Mouse (Mus musculus) liver, embryonic 12.5 days (tissue): Measurements from ENCODE around the gene Mmab. TPM values are rescaled to one million over a fixed set of nuclear protein-coding genes. Genes with fewer than 3 reads are reported as not detected.

ENCODE experiments used
- ATAC-seq: fragments of 200-750 bp; cut with Nextera tagmentation; 2 replicates; pipeline ENCODE4 v1.8.0; 2017; ENCODE audit warnings: moderate number of reproducible peaks, mild to moderate bottlenecking, moderate library complexity
- H3K27ac ChIP-seq: fragments of 300-500 bp; sonication (generic); 2 replicates; pipeline ENCODE4 v1.5.1; 2016; ENCODE audit warnings: mild to moderate bottlenecking
- H3K27me3 ChIP-seq: fragments of 300-500 bp; sonication (generic); replicated peaks from 2 replicates; pipeline ENCODE4 v1.6.1; 2016; ENCODE audit warnings: mild to moderate bottlenecking, moderate library complexity
- H3K36me3 ChIP-seq: fragments of 300-500 bp; sonication (generic); 2 replicates; pipeline ENCODE4 v1.6.1; 2016; ENCODE audit warnings: mild to moderate bottlenecking, moderate library complexity
- H3K4me1 ChIP-seq: fragments of 300-500 bp; sonication (generic); 2 replicates; pipeline ENCODE4 v1.6.1; 2016
- H3K4me2 ChIP-seq: fragments of 300-500 bp; sonication (generic); 2 replicates; pipeline ENCODE4 v1.6.1; 2016; ENCODE audit warnings: mild to moderate bottlenecking, moderate library complexity
- H3K4me3 ChIP-seq: fragments of 300-500 bp; sonication (generic); 2 replicates; pipeline ENCODE4 v1.5.1; 2016; ENCODE audit warnings: mild to moderate bottlenecking, moderate library complexity
- H3K9ac ChIP-seq: fragments of 300-500 bp; sonication (generic); 2 replicates; pipeline ENCODE4 v1.6.1; 2016; ENCODE audit warnings: mild to moderate bottlenecking, moderate library complexity
- H3K9me3 ChIP-seq: fragments of 300-500 bp; sonication (generic); replicated peaks from 2 replicates; pipeline ENCODE4 v1.6.1; 2016; ENCODE audit warnings: mild to moderate bottlenecking, moderate library complexity
- WGBS: fragments of 180-500 bp; shearing (Covaris S2); methylation state at CpG from one replicate; pipeline ENCODE4 v1.1.7; 2016; ENCODE audit not compliant: insufficient replicate concordance; 5-methylcytosine and 5-hydroxymethylcytosine counted together
- polyA plus RNA-seq: library from polyadenylated mRNA; unstranded; fragments of >200 nt; fragmentation: Nextera tagmentation; extraction: Ambion mirVana; gene quantifications from 2 replicates; pipeline ENCODE4 v1.2.1, GENCODE M21; 2016

Gene Mmab
- polyA plus RNA-seq, 1 experiment from 2014 or later = 17.7 TPM

DNA sequence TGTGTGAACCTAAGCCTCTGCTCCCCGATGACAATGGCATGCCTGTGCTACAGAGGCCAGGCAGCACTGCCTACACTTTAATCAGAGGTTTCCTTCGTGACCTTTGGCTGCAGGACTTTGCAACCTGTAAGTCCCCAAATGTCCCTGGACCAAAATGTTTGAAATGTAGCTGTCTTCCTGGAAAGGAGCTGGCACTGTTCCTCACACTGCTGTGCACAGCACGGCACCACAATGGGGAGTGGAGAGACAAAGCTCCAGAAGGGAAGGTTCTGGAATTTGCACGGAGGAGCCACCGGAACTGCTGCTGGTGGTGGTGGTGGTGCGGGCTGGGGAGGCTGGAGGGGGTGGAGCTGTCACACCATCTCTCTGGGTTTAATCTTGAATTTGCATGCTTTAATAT lies 17.1 kb downstream of the Mmab start:
- Histone ChIP-seq H3K4me3 (no peak overlapping the region), H3K27ac (no peak overlapping the region), H3K4me1 (peaks cover 10% of the 10 kb centered on the region), H3K4me2 (no peak overlapping the region), H3K27me3 (0 out of 2 replicates have a peak, but pooled peaks cover 9% of the 10 kb centered on the region), H3K36me3 (no peaks in the 10 kb centered on the region), H3K9ac (no peak overlapping the region), H3K9me3 (no peaks in the 10 kb centered on the region)
- ATAC-seq = no peak
- WGBS = 68% methylated on average over 6 of the region's 6 CpGs

- H3K4me1 ChIP-seq = peaks cover 17% of the 10 kb centered on the region
- H3K27ac ChIP-seq = no peak overlapping the region
- 75% methylated on average over 5 of the region's 5 CpGs for WGBS
- no peak overlapping the region for H3K9ac ChIP-seq
- no peaks in the 10 kb centered on the region for H3K9me3 ChIP-seq
- no peak overlapping the region for H3K4me2 ChIP-seq
- no peaks in the 10 kb centered on the region for H3K27me3 ChIP-seq
- H3K4me3 ChIP-seq = no peak overlapping the region
- H3K36me3 ChIP-seq = peaks cover 21% of the 10 kb centered on the region
- no peak for ATAC-seq
Measured at GRCm38 (mm10) chr5:114423961-114424360, 19.9 kb downstream of the Mmab start.

DNA sequence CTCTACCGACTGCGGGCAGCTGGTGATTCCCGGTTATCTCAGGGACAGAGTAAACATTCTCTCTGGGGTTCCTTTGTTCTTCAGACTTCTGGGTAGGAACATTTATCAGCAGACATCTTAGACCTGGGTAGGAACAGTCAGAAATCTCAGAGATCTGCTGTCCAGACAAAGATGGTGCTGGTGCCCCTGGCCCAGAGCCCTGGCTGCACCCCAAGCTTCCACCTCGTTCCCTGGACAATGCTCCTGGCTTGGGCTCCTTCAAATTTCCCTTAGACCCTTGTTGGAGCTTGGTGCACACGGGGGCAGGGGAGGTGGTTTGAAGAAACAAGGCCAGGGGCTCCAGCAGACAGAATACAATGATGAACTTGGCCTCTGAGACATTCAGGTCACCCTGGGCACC lies 21.3 kb downstream of the Mmab start:
- no peak for ATAC-seq
- H3K4me2 ChIP-seq = no peak overlapping the region; the same call in 1 of the 2 replicates
- no peak overlapping the region for H3K4me3 ChIP-seq
- peaks cover 35% of the 10 kb centered on the region for H3K36me3 ChIP-seq
- 35% methylated on average over 5 of the region's 5 CpGs for WGBS
- no peak overlapping the region for H3K9ac ChIP-seq
- H3K9me3 ChIP-seq = no peaks in the 10 kb centered on the region
- H3K27me3 ChIP-seq = no peaks in the 10 kb centered on the region
- H3K27ac ChIP-seq = peak overlapping the region; percentile 64; the same call in 1 of the 2 replicates
- H3K4me1 ChIP-seq = peaks cover 17% of the 10 kb centered on the region

DNA sequence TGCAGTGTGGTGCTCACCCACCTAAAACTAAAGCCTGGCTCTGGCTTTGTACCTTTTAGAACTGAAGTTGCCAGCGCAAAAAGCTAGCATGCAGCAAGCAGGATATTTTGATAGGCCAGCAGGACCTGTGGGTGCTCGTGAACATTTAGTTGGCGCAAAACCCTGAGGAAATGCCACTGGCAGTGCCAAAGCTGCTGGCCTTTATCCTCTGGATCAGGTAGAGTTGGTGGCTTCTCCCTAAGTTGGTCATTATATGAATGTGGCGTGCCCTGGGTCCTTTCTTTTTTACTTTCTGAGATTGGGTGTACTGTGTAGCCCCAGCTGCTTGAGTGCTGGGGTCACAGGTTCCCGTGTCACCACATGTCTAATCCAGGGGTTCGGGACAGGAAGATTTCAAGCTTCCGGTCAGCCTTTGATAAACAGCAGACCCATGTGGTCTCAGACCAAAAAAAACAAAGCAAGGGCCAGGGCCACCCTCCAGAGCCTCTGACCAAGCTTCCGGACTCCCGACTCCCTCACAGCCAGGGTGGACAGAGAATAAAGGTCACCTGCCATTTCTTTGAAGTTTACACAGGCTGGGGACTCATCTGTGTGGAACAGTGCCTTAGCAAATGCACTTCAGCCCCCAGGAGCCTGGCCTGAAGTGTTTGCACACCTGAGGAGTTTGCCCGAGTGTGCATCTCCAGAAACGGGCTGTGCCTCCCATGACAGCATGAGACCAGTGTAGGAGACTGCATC lies 22.1 kb downstream of the Mmab start:
- ATAC-seq = peak; percentile 35; the same call in 1 of the 2 replicates

GRCm38 (mm10) chr5:114418541-114418940 lies 25.3 kb downstream of the Mmab start:
- H3K4me1 ChIP-seq = peaks cover 17% of the 10 kb centered on the region
- H3K9me3 ChIP-seq = no peaks in the 10 kb centered on the region
- no peak overlapping the region for H3K9ac ChIP-seq
- H3K36me3 ChIP-seq = peaks cover 75% of the 10 kb centered on the region
- no peaks in the 10 kb centered on the region for H3K27me3 ChIP-seq
- WGBS = 72% methylated on average over 8 of the region's 8 CpGs
- H3K4me2 ChIP-seq = no peak overlapping the region
- no peak overlapping the region for H3K27ac ChIP-seq
- H3K4me3 ChIP-seq = no peak overlapping the region
- ATAC-seq = no peak

More for the DNA sequence above, 22.1 kb downstream of the Mmab start:
- H3K27me3 ChIP-seq = no peaks in the 10 kb centered on the region
- 68% methylated on average over 11 of the region's 11 CpGs for WGBS
- H3K27ac ChIP-seq = peak overlapping the region; percentile 64
- peaks cover 17% of the 10 kb centered on the region for H3K4me1 ChIP-seq
- no peak overlapping the region; the same call in 1 of the 2 replicates for H3K4me2 ChIP-seq
- H3K4me3 ChIP-seq = no peak overlapping the region
- no peak overlapping the region for H3K9ac ChIP-seq
- peaks cover 44% of the 10 kb centered on the region for H3K36me3 ChIP-seq
- H3K9me3 ChIP-seq = no peaks in the 10 kb centered on the region

DNA sequence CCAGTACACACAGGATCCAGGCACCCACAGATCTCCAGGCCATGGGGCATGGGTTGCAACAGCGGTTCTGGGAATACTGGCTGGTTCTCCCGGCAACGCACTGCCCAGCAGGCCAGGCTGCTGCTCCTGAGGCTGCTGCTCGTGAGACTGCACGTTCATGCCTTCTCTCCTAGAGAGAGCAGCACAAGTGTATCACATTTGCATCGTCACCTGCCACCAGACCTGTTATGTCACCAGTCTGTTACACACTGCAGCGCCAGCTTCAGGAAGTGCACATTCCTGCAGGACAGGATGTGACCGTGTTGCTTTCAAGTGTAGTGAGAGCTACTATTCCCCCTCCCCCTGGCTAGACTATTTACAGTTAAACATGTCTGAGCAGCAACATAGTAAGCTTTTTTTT lies 27.0 kb downstream of the Mmab start:
- H3K4me3 ChIP-seq = no peak overlapping the region
- ATAC-seq = no peak
- no peak overlapping the region for H3K27ac ChIP-seq
- WGBS = 79% methylated on average over 8 of the region's 8 CpGs
- H3K27me3 ChIP-seq = no peaks in the 10 kb centered on the region
- H3K4me2 ChIP-seq = no peak overlapping the region
- no peaks in the 10 kb centered on the region for H3K9me3 ChIP-seq
- H3K36me3 ChIP-seq = peaks cover 92% of the 10 kb centered on the region
- peaks cover 17% of the 10 kb centered on the region; the same call in 1 of the 2 replicates for H3K4me1 ChIP-seq
- no peak overlapping the region for H3K9ac ChIP-seq

GRCm38 (mm10) chr5:114415606-114416005 lies 28.3 kb downstream of the Mmab start:
- Histone ChIP-seq H3K27ac (no peak overlapping the region), H3K27me3 (no peaks in the 10 kb centered on the region), H3K4me2 (no peak overlapping the region), H3K4me1 (peaks cover 8% of the 10 kb centered on the region; the same call in 1 of the 2 replicates), H3K9me3 (no peaks in the 10 kb centered on the region), H3K9ac (no peak overlapping the region), H3K4me3 (no peak overlapping the region), H3K36me3 (peaks cover 100% of the 10 kb centered on the region)
- 88% methylated on average over 5 of the region's 5 CpGs for WGBS
- no peak for ATAC-seq

GRCm38 (mm10) chr5:114413067-114413735 lies 30.7 kb downstream of the Mmab start:
- Histone ChIP-seq H3K4me3 (no peak overlapping the region), H3K9me3 (no peaks in the 10 kb centered on the region), H3K4me1 (peaks cover 8% of the 10 kb centered on the region; the same call in 1 of the 2 replicates), H3K4me2 (no peak overlapping the region), H3K36me3 (peaks cover 100% of the 10 kb centered on the region), H3K9ac (no peak overlapping the region), H3K27me3 (no peaks in the 10 kb centered on the region), H3K27ac (0 out of 2 replicates have a peak overlapping the region, but pooled peaks have one; percentile 5)
- no peak for ATAC-seq
- WGBS = 76% methylated on average over 16 of the region's 16 CpGs

- Histone ChIP-seq H3K9me3 (no peaks in the 10 kb centered on the region), H3K4me2 (no peak overlapping the region), H3K4me1 (peaks cover 8% of the 10 kb centered on the region; the same call in 1 of the 2 replicates), H3K9ac (no peak overlapping the region), H3K27me3 (no peaks in the 10 kb centered on the region), H3K27ac (no peak overlapping the region), H3K4me3 (no peak overlapping the region), H3K36me3 (peaks cover 100% of the 10 kb centered on the region)
- WGBS = 84% methylated on average over 23 of the region's 23 CpGs
- ATAC-seq = no peak
Measured at GRCm38 (mm10) chr5:114412361-114412998, 31.4 kb downstream of the Mmab start.

DNA sequence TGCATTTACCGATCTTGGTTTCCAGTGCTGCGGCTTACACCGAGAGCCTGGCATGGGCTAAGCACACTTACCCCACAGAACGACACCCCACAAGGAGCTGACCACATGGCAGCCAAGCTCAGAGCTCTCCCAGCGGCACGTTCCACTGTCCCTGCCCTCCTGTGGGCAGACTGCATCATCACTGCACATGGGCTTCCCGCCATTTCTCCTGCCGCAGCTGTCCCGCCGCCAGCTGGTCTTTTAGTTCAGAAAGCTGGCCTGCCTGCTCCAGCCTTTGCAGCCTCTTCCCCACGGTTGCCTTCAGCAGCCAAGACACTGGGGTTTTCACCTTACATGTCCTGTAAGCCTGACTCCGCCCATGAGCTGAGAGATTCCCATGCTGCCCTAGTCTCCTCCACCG lies 33.4 kb downstream of the Mmab start:
- H3K9me3 ChIP-seq = no peaks in the 10 kb centered on the region
- H3K9ac ChIP-seq = no peak overlapping the region
- H3K36me3 ChIP-seq = peaks cover 100% of the 10 kb centered on the region
- no peak for ATAC-seq
- no peaks in the 10 kb centered on the region for H3K27me3 ChIP-seq
- no peak overlapping the region for H3K4me3 ChIP-seq
- 83% methylated on average over 13 of the region's 13 CpGs for WGBS
- no peak overlapping the region for H3K4me2 ChIP-seq
- peaks cover 8% of the 10 kb centered on the region; the same call in 1 of the 2 replicates for H3K4me1 ChIP-seq
- no peak overlapping the region for H3K27ac ChIP-seq

- Histone ChIP-seq H3K9ac (no peak overlapping the region), H3K4me1 (peaks cover 8% of the 10 kb centered on the region; the same call in 1 of the 2 replicates), H3K27ac (no peak overlapping the region), H3K36me3 (peaks cover 100% of the 10 kb centered on the region), H3K4me3 (no peak overlapping the region), H3K9me3 (no peaks in the 10 kb centered on the region), H3K4me2 (no peak overlapping the region), H3K27me3 (no peaks in the 10 kb centered on the region)
- 90% methylated on average over 11 of the region's 11 CpGs for WGBS
- ATAC-seq = no peak
Measured at GRCm38 (mm10) chr5:114408846-114409245, 35.0 kb downstream of the Mmab start.

DNA sequence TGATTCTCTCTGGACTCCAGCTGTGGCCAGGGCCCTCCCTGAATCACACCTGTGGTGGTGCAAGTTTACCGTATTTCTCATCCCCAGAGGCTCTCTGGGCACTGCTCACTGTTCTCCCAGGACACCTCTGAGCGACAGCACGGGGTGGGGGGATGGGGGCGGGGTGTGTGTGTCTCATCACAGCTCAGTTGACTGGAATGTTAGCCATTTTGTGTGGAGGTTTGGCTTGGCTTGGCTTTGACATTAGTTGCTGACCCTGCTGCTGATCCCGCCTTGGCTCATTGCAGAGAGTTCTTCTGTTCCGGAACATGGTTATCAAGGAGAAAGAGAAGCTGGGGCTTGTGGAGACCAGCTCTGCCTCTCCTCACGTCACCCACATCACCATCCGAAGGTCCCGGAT lies 36.0 kb downstream of the Mmab start:
- H3K27me3 ChIP-seq = no peaks in the 10 kb centered on the region
- H3K27ac ChIP-seq = no peak overlapping the region
- no peaks in the 10 kb centered on the region for H3K9me3 ChIP-seq
- no peak for ATAC-seq
- peaks cover 100% of the 10 kb centered on the region for H3K36me3 ChIP-seq
- H3K9ac ChIP-seq = no peak overlapping the region
- H3K4me3 ChIP-seq = no peak overlapping the region
- 0 out of 2 replicates have a peak, but pooled peaks cover 1% of the 10 kb centered on the region for H3K4me1 ChIP-seq
- WGBS = 89% methylated on average over 9 of the region's 9 CpGs
- H3K4me2 ChIP-seq = no peak overlapping the region
